Mouse (Mus musculus): ENCODE results near the gene Fbxl17.

Fbxl17 gene

GRCm38 (mm10) chr17:63402741-63403681 lies 96.8 kb downstream of the Fbxl17 start:
- peak; percentile 59 for DNase-seq

- no peak for DNase-seq
Measured at GRCm38 (mm10) chr17:63402170-63402569, 97.6 kb downstream of the Fbxl17 start.

- DNase-seq: no peak
Measured at GRCm38 (mm10) chr17:63400640-63401039, 99.2 kb downstream of the Fbxl17 start.

- no peak for DNase-seq
Measured at GRCm38 (mm10) chr17:63399816-63400215, 100.0 kb downstream of the Fbxl17 start.

- DNase-seq: no peak
Measured at GRCm38 (mm10) chr17:63391506-63391905, 108.3 kb downstream of the Fbxl17 start.

GRCm38 (mm10) chr17:63390951-63391350 lies 108.9 kb downstream of the Fbxl17 start:
- DNase-seq: no peak

GRCm38 (mm10) chr17:63370977-63371376 lies 128.8 kb downstream of the Fbxl17 start:
- no peak for DNase-seq

- no peak for DNase-seq
Measured at GRCm38 (mm10) chr17:63369631-63370310, 130.0 kb downstream of the Fbxl17 start.

- DNase-seq: no peak
Measured at GRCm38 (mm10) chr17:63367476-63367875, 132.3 kb downstream of the Fbxl17 start.

GRCm38 (mm10) chr17:63366045-63366444 lies 133.8 kb downstream of the Fbxl17 start:
- DNase-seq: no peak

GRCm38 (mm10) chr17:63364605-63365004 lies 135.2 kb downstream of the Fbxl17 start:
- DNase-seq: no peak

- no peak for DNase-seq
Measured at GRCm38 (mm10) chr17:63362196-63362595, 137.6 kb downstream of the Fbxl17 start.

GRCm38 (mm10) chr17:63361679-63362078 lies 138.1 kb downstream of the Fbxl17 start:
- no peak for DNase-seq

GRCm38 (mm10) chr17:63358837-63359236 lies 141.0 kb downstream of the Fbxl17 start:
- DNase-seq: no peak

GRCm38 (mm10) chr17:63356202-63356601 lies 143.6 kb downstream of the Fbxl17 start:
- DNase-seq: no peak

GRCm38 (mm10) chr17:63352634-63353195 lies 147.1 kb downstream of the Fbxl17 start:
- DNase-seq: no peak

GRCm38 (mm10) chr17:63351682-63352081 lies 148.1 kb downstream of the Fbxl17 start:
- DNase-seq: no peak

- no peak for DNase-seq
Measured at GRCm38 (mm10) chr17:63350876-63351509, 148.8 kb downstream of the Fbxl17 start.

GRCm38 (mm10) chr17:63344101-63344500 lies 155.7 kb downstream of the Fbxl17 start:
- DNase-seq: no peak

- no peak for DNase-seq
Measured at GRCm38 (mm10) chr17:63343076-63343475, 156.7 kb downstream of the Fbxl17 start.

- no peak for DNase-seq
Measured at GRCm38 (mm10) chr17:63342440-63342839, 157.4 kb downstream of the Fbxl17 start.

- DNase-seq: no peak
Measured at GRCm38 (mm10) chr17:63341203-63341602, 158.6 kb downstream of the Fbxl17 start.

GRCm38 (mm10) chr17:63328888-63329287 lies 170.9 kb downstream of the Fbxl17 start:
- DNase-seq: no peak

Measured in kidney, postnatal 14 days (tissue).